Mouse (Mus musculus) megakaryocyte, adult 5-6 weeks (primary cell): ENCODE results near the gene Erg28. TPM values are rescaled to one million over a fixed set of nuclear protein-coding genes. Genes with fewer than 3 reads are reported as not detected.
A peak's percentile ranks its signal among the peaks of the same experiment; 100 is the strongest.

ENCODE experiments used
- ATAC-seq: 2 replicates; pipeline ENCODE4 v1.8.0; 2016; ENCODE audit warnings: mild to moderate bottlenecking, inconsistent platforms; ENCODE audit not compliant: poor library complexity, severe bottlenecking
- total RNA-seq, 2 experiments: library from RNA; stranded (forward) in 1 of 2; stranded (reverse) in 1 of 2; fragments of 153-499, 151-499 nt in 1 of 2; fragments of 221-1000, 200-1000 nt in 1 of 2; gene quantifications; 2 replicates each; pipeline versions ENCODE4 v1.2.3 to v1.2.4; 2015 to 2017

The Erg28 gene
- total RNA-seq (2015) (51.8 and 56.9 TPM in 2 replicates), total RNA-seq (2017) (65.9 and 78.8 TPM in 2 replicates)

GRCm38 (mm10) chr12:85824438-85825264 is at the start of gene Erg28, which contains the start of gene Ttll5:
Gene Erg28, minus strand, starts transcription at chr12:85824550.
Gene Ttll5, plus strand, starts transcription at chr12:85824659.
- ATAC-seq: peak; percentile 94

- no peak for ATAC-seq
Measured at GRCm38 (mm10) chr12:85869423-85869822, 45.1 kb upstream of the Erg28 start.

GRCm38 (mm10) chr12:85867125-85867524 is 42.8 kb upstream of the Erg28 start:
- no peak for ATAC-seq

- no peak for ATAC-seq
Measured at GRCm38 (mm10) chr12:85866624-85867023, 42.3 kb upstream of the Erg28 start.

GRCm38 (mm10) chr12:85865526-85865925 is 41.2 kb upstream of the Erg28 start:
- ATAC-seq: no peak

GRCm38 (mm10) chr12:85862514-85862913 is 38.2 kb upstream of the Erg28 start:
- no peak for ATAC-seq

GRCm38 (mm10) chr12:85859511-85860189 is 35.3 kb upstream of the Erg28 start:
- ATAC-seq: no peak

GRCm38 (mm10) chr12:85859111-85859510 is 34.8 kb upstream of the Erg28 start:
- no peak for ATAC-seq

GRCm38 (mm10) chr12:85857300-85857699 is 33.0 kb upstream of the Erg28 start:
- no peak for ATAC-seq

GRCm38 (mm10) chr12:85854271-85854670 is 29.9 kb upstream of the Erg28 start:
- no peak for ATAC-seq

GRCm38 (mm10) chr12:85853836-85854235 is 29.5 kb upstream of the Erg28 start:
- no peak for ATAC-seq

- no peak for ATAC-seq
Measured at GRCm38 (mm10) chr12:85850661-85851060, 26.3 kb upstream of the Erg28 start.

GRCm38 (mm10) chr12:85848164-85848958 is 24.0 kb upstream of the Erg28 start:
- ATAC-seq: peak; percentile 52

GRCm38 (mm10) chr12:85839371-85840000 is 15.1 kb upstream of the Erg28 start:
- no peak for ATAC-seq

- no peak for ATAC-seq
Measured at GRCm38 (mm10) chr12:85837765-85838164, 13.4 kb upstream of the Erg28 start.

GRCm38 (mm10) chr12:85834543-85834942 is 10.2 kb upstream of the Erg28 start:
- ATAC-seq: no peak

GRCm38 (mm10) chr12:85830691-85831090 is 6.3 kb upstream of the Erg28 start:
- ATAC-seq: no peak

- no peak for ATAC-seq
Measured at GRCm38 (mm10) chr12:85829866-85830265, 5.5 kb upstream of the Erg28 start.

GRCm38 (mm10) chr12:85828856-85829255 is 4.5 kb upstream of the Erg28 start:
- ATAC-seq: no peak

GRCm38 (mm10) chr12:85825822-85826221 is 1.5 kb upstream of the Erg28 start:
- no peak for ATAC-seq

GRCm38 (mm10) chr12:85825361-85825760 is 1.0 kb upstream of the Erg28 start:
- no peak for ATAC-seq
